ENCODE assay signal across 8 mouse cellular contexts in genomic region chr8:10978377-10978776, GRCm38 (mm10). TPM values are rescaled to one million over a fixed set of nuclear protein-coding genes. Genes with fewer than 3 reads are reported as not detected.
DNase-seq lines count a peak whose midpoint lies in the region; ATAC-seq lines count a peak whose summit lies in the region.

No protein-coding gene starts in this region.

- no peak overlapping the region for H3K4me3 ChIP-seq in embryonic facial prominence, embryonic 10.5 days
- H3K4me3 ChIP-seq in heart, embryonic 16.5 days (ENCODE audit: low read length) = no peak overlapping the region
- no peak overlapping the region for H3K4me3 ChIP-seq in lung, embryonic 15.5 days
- H3K4me3 ChIP-seq in stomach, embryonic 16.5 days (replicated peaks; ENCODE audit: low read length) = no peak overlapping the region

- peaks cover 6% of the 10 kb centered on the region; the same call in 1 of the 2 replicates for H3K36me3 ChIP-seq in embryonic facial prominence, embryonic 10.5 days (replicated peaks)
- H3K36me3 ChIP-seq in heart, embryonic 16.5 days (ENCODE audit: control insufficient read depth, insufficient read depth) = no peaks in the 10 kb centered on the region; the same call in 1 of the 2 replicates
- H3K36me3 ChIP-seq in lung, embryonic 15.5 days = no peaks in the 10 kb centered on the region
- H3K36me3 ChIP-seq in stomach, embryonic 16.5 days (ENCODE audit: control insufficient read depth, insufficient read depth, low read length) = no peaks in the 10 kb centered on the region

- no peaks in the 10 kb centered on the region for H3K9me3 ChIP-seq in embryonic facial prominence, embryonic 10.5 days
- no peaks in the 10 kb centered on the region for H3K9me3 ChIP-seq in heart, embryonic 16.5 days (replicated peaks; ENCODE audit: control insufficient read depth, low read length)
- H3K9me3 ChIP-seq in lung, embryonic 15.5 days = no peaks in the 10 kb centered on the region
- no peaks in the 10 kb centered on the region for H3K9me3 ChIP-seq in stomach, embryonic 16.5 days (replicated peaks; ENCODE audit: control insufficient read depth, low read length)

- peaks cover 71% of the 10 kb centered on the region for H3K4me1 ChIP-seq in embryonic facial prominence, embryonic 10.5 days
- H3K4me1 ChIP-seq in heart, embryonic 16.5 days (ENCODE audit: control insufficient read depth, insufficient read depth, low read length) = peaks cover 17% of the 10 kb centered on the region
- peaks cover 61% of the 10 kb centered on the region for H3K4me1 ChIP-seq in lung, embryonic 15.5 days
- peaks cover 48% of the 10 kb centered on the region for H3K4me1 ChIP-seq in stomach, embryonic 16.5 days (ENCODE audit: control insufficient read depth, insufficient read depth, low read length)

- H3K4me2 ChIP-seq in heart, embryonic 16.5 days (ENCODE audit: low read depth, low read length) = peak overlapping the region; percentile 5; the same call in 1 of the 2 replicates
- peak overlapping the region; percentile 21 for H3K4me2 ChIP-seq in lung, embryonic 15.5 days
- peak overlapping the region; percentile 14; the same call in 1 of the 2 replicates for H3K4me2 ChIP-seq in stomach, embryonic 16.5 days (ENCODE audit: low read depth, low read length)

- peak overlapping the region; percentile 71 for H3K27ac ChIP-seq in embryonic facial prominence, embryonic 10.5 days (replicated peaks)
- H3K27ac ChIP-seq in heart, embryonic 16.5 days (ENCODE audit: low read length) = peak overlapping the region; percentile 39; the same call in 1 of the 2 replicates
- H3K27ac ChIP-seq in lung, embryonic 15.5 days = peak overlapping the region; percentile 93
- peak overlapping the region; percentile 96 for H3K27ac ChIP-seq in stomach, embryonic 16.5 days (ENCODE audit: low read length)

- 0 out of 2 replicates have a peak, but pooled peaks have one; percentile 31 for ATAC-seq in heart, embryonic 16.5 days (replicated peaks; ENCODE audit: extremely low read depth, insufficient read depth, low FRiP score)
- ATAC-seq in lung, embryonic 15.5 days (ENCODE audit: borderline replicate concordance, extremely low read depth, low FRiP score, low TSS enrichment) = peak; percentile 74
- peak; percentile 27; the same call in 1 of the 2 replicates for ATAC-seq in stomach, embryonic 16.5 days (ENCODE audit: insufficient read depth, low FRiP score)

- WGBS in embryonic facial prominence, embryonic 10.5 days = 79% methylated on average over 21 of the region's 21 CpGs
- 34% methylated on average over 21 of the region's 21 CpGs for WGBS in heart, embryonic 16.5 days
- WGBS in lung, embryonic 15.5 days = 5% methylated on average over 21 of the region's 21 CpGs
- 15% methylated on average over 21 of the region's 21 CpGs for WGBS in stomach, embryonic 16.5 days

- peak; percentile 69 for DNase-seq in layer of hippocampus, adult 11-12 months (ENCODE audit: low spot score)
- no peak for DNase-seq in layer of hippocampus, adult 9-10 months (ENCODE audit: low spot score)
- no peak for DNase-seq in embryonic facial prominence, embryonic 10.5 days (ENCODE audit: low spot score)
- DNase-seq in kidney, postnatal 4 days = peak; percentile 81 to 87
- DNase-seq in thymus, adult 18-20 months = no peak

- 0 out of 2 replicates have a peak, but pooled peaks cover 11% of the 10 kb centered on the region for H3K27me3 ChIP-seq in embryonic facial prominence, embryonic 10.5 days (replicated peaks; ENCODE audit: low read depth, poor library complexity, severe bottlenecking)
- H3K27me3 ChIP-seq in heart, embryonic 16.5 days (ENCODE audit: control insufficient read depth, insufficient read depth, low read length) = no peaks in the 10 kb centered on the region
- no peaks in the 10 kb centered on the region; the same call in 1 of the 2 replicates for H3K27me3 ChIP-seq in lung, embryonic 15.5 days
- no peaks in the 10 kb centered on the region for H3K27me3 ChIP-seq in stomach, embryonic 16.5 days (ENCODE audit: control insufficient read depth, insufficient read depth, low read length)

- H3K9ac ChIP-seq in heart, embryonic 16.5 days (ENCODE audit: low read length) = peak overlapping the region; percentile 49
- 0 out of 2 replicates have a peak overlapping the region, but pooled peaks have one; percentile 11 for H3K9ac ChIP-seq in lung, embryonic 15.5 days
- H3K9ac ChIP-seq in stomach, embryonic 16.5 days (ENCODE audit: low read length) = peak overlapping the region; percentile 63

RNA-seq across cellular contexts. Expression of gene Irs2, which starts 29.9 kb away (rescaled TPM):
- polyA plus RNA-seq in embryonic facial prominence, embryonic 10.5 days (2016; fragmentation: Nextera tagmentation; extraction: Ambion mirVana) = 7.9 and 8.1 TPM in 2 replicates
- 2.3 and 2.9 TPM in 2 replicates for polyA plus RNA-seq in heart, embryonic 16.5 days (2015; fragmentation: Nextera tagmentation; extraction: Ambion mirVana)
- 4.1 TPM in 2 replicates for polyA plus RNA-seq in lung, embryonic 15.5 days (2015; fragmentation: Nextera tagmentation; extraction: Ambion mirVana)
- polyA plus RNA-seq in stomach, embryonic 16.5 days (2015; fragmentation: Nextera tagmentation; extraction: Ambion mirVana) = 3.3 and 3.4 TPM in 2 replicates

Comparison
In these comparisons a context has a peak if more than half of its experiments do, and no peak if none do; other contexts are left out.
1. DNase-seq: peak in layer of hippocampus, adult 11-12 months (single experiment) and kidney, postnatal 4 days (2 of 2); none in layer of hippocampus, adult 9-10 months (single experiment), embryonic facial prominence, embryonic 10.5 days (single experiment) and thymus, adult 18-20 months (0 of 2).
2. H3K27ac ChIP-seq: peak in every context shown above with its lines; median percentile 96 in stomach, embryonic 16.5 days; 93 in lung, embryonic 15.5 days; 71 in embryonic facial prominence, embryonic 10.5 days; 39 in heart, embryonic 16.5 days.
3. H3K9ac ChIP-seq: peak in every context shown above with its lines; median percentile 63 in stomach, embryonic 16.5 days; 49 in heart, embryonic 16.5 days; 11 in lung, embryonic 15.5 days.
4. Peak in every context shown above with its lines, with median percentiles within 50 percentile points of each other: ATAC-seq and H3K4me2 ChIP-seq.